In genomic region chr9:109087987-109088386, GRCm38 (mm10) we compare ENCODE assay signal across 9 mouse cellular contexts. TPM values are rescaled to one million over a fixed set of nuclear protein-coding genes. Genes with fewer than 3 reads are reported as not detected.
DNase-seq lines count a peak whose midpoint lies in the region; ATAC-seq and TF ChIP-seq lines count a peak whose summit lies in the region.
"Had no signal": no experiment of that assay in that cellular context is flagged by ENCODE, and none has a peak within 500 bp of the region (broad histone marks: within the 10 kb centered on the region; RNA-seq: fewer than 3 reads in every experiment).

No protein-coding gene starts in this region.

- peaks cover 61% of the 10 kb centered on the region for H3K4me1 ChIP-seq in forebrain, embryonic 10.5 days
- peaks cover 16% of the 10 kb centered on the region for H3K4me1 ChIP-seq in forebrain, embryonic 15.5 days
- peaks cover 2% of the 10 kb centered on the region; the same call in 1 of the 2 replicates for H3K4me1 ChIP-seq in midbrain, postnatal 0 days (ENCODE audit: insufficient read depth, low read length)
- peaks cover 6% of the 10 kb centered on the region for H3K4me1 ChIP-seq in midbrain, embryonic 16.5 days (ENCODE audit: control insufficient read depth, insufficient read depth, low read length)
- no peaks in the 10 kb centered on the region for H3K4me1 ChIP-seq in embryonic facial prominence, embryonic 11.5 days (ENCODE audit: control insufficient read depth, insufficient read depth, low read length)
- peaks cover 39% of the 10 kb centered on the region for H3K4me1 ChIP-seq in kidney, embryonic 15.5 days

- WGBS in forebrain, embryonic 10.5 days = 15% methylated on average over 5 of the region's 5 CpGs
- 2% methylated on average over 5 of the region's 5 CpGs for WGBS in forebrain, embryonic 15.5 days
- WGBS in midbrain, postnatal 0 days = 7% methylated on average over 5 of the region's 5 CpGs
- WGBS in midbrain, embryonic 16.5 days = 4% methylated on average over 5 of the region's 5 CpGs
- WGBS in embryonic facial prominence, embryonic 11.5 days = 10% methylated on average over 5 of the region's 5 CpGs
- WGBS in kidney, embryonic 15.5 days = 11% methylated on average over 5 of the region's 5 CpGs

- DNase-seq in forebrain, embryonic 10.5 days (ENCODE audit: extremely low spot score, low spot score) = no peak
- peak; percentile 81 for DNase-seq in midbrain, postnatal 0 days (ENCODE audit: low spot score)
- DNase-seq in embryonic facial prominence, embryonic 11.5 days (ENCODE audit: low spot score) = peak; percentile 76
- DNase-seq in mesoderm, embryonic 11.5 days (ENCODE audit: low read depth, low spot score) = peak; percentile 49
- no peak for DNase-seq in T-cell, adult 2 months (ENCODE audit: low spot score)

- ATAC-seq in forebrain, embryonic 15.5 days (replicated peaks) = no peak
- peak; percentile 22; the same call in 1 of the 2 replicates for ATAC-seq in midbrain, postnatal 0 days (ENCODE audit: low FRiP score)
- no peak for ATAC-seq in midbrain, embryonic 16.5 days
- no peak for ATAC-seq in embryonic facial prominence, embryonic 11.5 days (replicated peaks; ENCODE audit: insufficient number of reproducible peaks, low FRiP score, low TSS enrichment, low read depth)
- ATAC-seq in kidney, embryonic 15.5 days (replicated peaks; ENCODE audit: low FRiP score) = 0 out of 2 replicates have a peak, but pooled peaks have one; percentile 44

- H3K27ac ChIP-seq in forebrain, embryonic 10.5 days = peak overlapping the region; percentile 73
- H3K27ac ChIP-seq in forebrain, embryonic 15.5 days (replicated peaks) = no peak overlapping the region
- no peak overlapping the region for H3K27ac ChIP-seq in midbrain, postnatal 0 days (ENCODE audit: low read depth, low read length)
- no peak overlapping the region for H3K27ac ChIP-seq in midbrain, embryonic 16.5 days (ENCODE audit: low read length)
- no peak overlapping the region for H3K27ac ChIP-seq in embryonic facial prominence, embryonic 11.5 days (replicated peaks; ENCODE audit: low read depth, low read length)
- H3K27ac ChIP-seq in kidney, embryonic 15.5 days = 0 out of 2 replicates have a peak overlapping the region, but pooled peaks have one; percentile 37

- peaks cover 23% of the 10 kb centered on the region for H3K36me3 ChIP-seq in forebrain, embryonic 10.5 days (replicated peaks)
- peaks cover 11% of the 10 kb centered on the region for H3K36me3 ChIP-seq in forebrain, embryonic 15.5 days
- H3K36me3 ChIP-seq in midbrain, postnatal 0 days (ENCODE audit: insufficient read depth, low read length) = 0 out of 2 replicates have a peak, but pooled peaks cover 23% of the 10 kb centered on the region
- peaks cover 9% of the 10 kb centered on the region for H3K36me3 ChIP-seq in midbrain, embryonic 16.5 days (ENCODE audit: control insufficient read depth, insufficient read depth, low read length)
- no peaks in the 10 kb centered on the region for H3K36me3 ChIP-seq in embryonic facial prominence, embryonic 11.5 days (replicated peaks; ENCODE audit: control insufficient read depth, insufficient read depth, low read depth, low read length)
- peaks cover 17% of the 10 kb centered on the region for H3K36me3 ChIP-seq in kidney, embryonic 15.5 days

- TF ChIP-seq CTCF in midbrain, postnatal 0 days (IDR thresholded peaks at IDR 0.05) = peak; percentile 81

- no peak overlapping the region for H3K4me2 ChIP-seq in forebrain, embryonic 15.5 days (replicated peaks)
- H3K4me2 ChIP-seq in midbrain, postnatal 0 days (ENCODE audit: low read depth, low read length, poor library complexity, severe bottlenecking) = no peak overlapping the region
- H3K4me2 ChIP-seq in midbrain, embryonic 16.5 days (ENCODE audit: low read length) = no peak overlapping the region
- no peak overlapping the region; the same call in 1 of the 2 replicates for H3K4me2 ChIP-seq in embryonic facial prominence, embryonic 11.5 days (ENCODE audit: low read depth, low read length)
- no peak overlapping the region for H3K4me2 ChIP-seq in kidney, embryonic 15.5 days

- no peak overlapping the region for H3K9ac ChIP-seq in forebrain, embryonic 15.5 days (replicated peaks)
- H3K9ac ChIP-seq in midbrain, postnatal 0 days (replicated peaks; ENCODE audit: low read length, poor library complexity, severe bottlenecking) = no peak overlapping the region
- no peak overlapping the region for H3K9ac ChIP-seq in midbrain, embryonic 16.5 days (ENCODE audit: low read depth, low read length)
- no peak overlapping the region for H3K9ac ChIP-seq in embryonic facial prominence, embryonic 11.5 days (replicated peaks; ENCODE audit: low read length)
- H3K9ac ChIP-seq in kidney, embryonic 15.5 days = no peak overlapping the region

- no peaks in the 10 kb centered on the region for H3K9me3 ChIP-seq in forebrain, embryonic 10.5 days
- no peaks in the 10 kb centered on the region for H3K9me3 ChIP-seq in forebrain, embryonic 15.5 days
- H3K9me3 ChIP-seq in midbrain, postnatal 0 days (ENCODE audit: low read length) = no peaks in the 10 kb centered on the region
- H3K9me3 ChIP-seq in midbrain, embryonic 16.5 days (replicated peaks; ENCODE audit: control insufficient read depth, low read length, poor library complexity, severe bottlenecking) = no peaks in the 10 kb centered on the region
- no peaks in the 10 kb centered on the region for H3K9me3 ChIP-seq in embryonic facial prominence, embryonic 11.5 days (replicated peaks; ENCODE audit: control insufficient read depth, low read length)
- no peaks in the 10 kb centered on the region for H3K9me3 ChIP-seq in kidney, embryonic 15.5 days (replicated peaks)
- H3K9me3 ChIP-seq: megakaryocyte, embryonic 14.5 days had no signal

- H3K4me3 ChIP-seq in forebrain, embryonic 10.5 days = no peak overlapping the region
- no peak overlapping the region for H3K4me3 ChIP-seq in forebrain, embryonic 15.5 days
- no peak overlapping the region for H3K4me3 ChIP-seq in midbrain, postnatal 0 days (ENCODE audit: low read depth, low read length)
- no peak overlapping the region for H3K4me3 ChIP-seq in midbrain, embryonic 16.5 days (ENCODE audit: low read depth, low read length)
- H3K4me3 ChIP-seq in embryonic facial prominence, embryonic 11.5 days (ENCODE audit: low read depth, low read length) = no peak overlapping the region
- no peak overlapping the region for H3K4me3 ChIP-seq in kidney, embryonic 15.5 days (replicated peaks)
- H3K4me3 ChIP-seq: megakaryocyte, embryonic 14.5 days had no signal

- H3K27me3 ChIP-seq in forebrain, embryonic 10.5 days (ENCODE audit: poor library complexity, severe bottlenecking) = 0 out of 2 replicates have a peak, but pooled peaks cover 10% of the 10 kb centered on the region
- no peaks in the 10 kb centered on the region for H3K27me3 ChIP-seq in forebrain, embryonic 15.5 days
- no peaks in the 10 kb centered on the region for H3K27me3 ChIP-seq in midbrain, postnatal 0 days (ENCODE audit: insufficient read depth, low read length)
- no peaks in the 10 kb centered on the region for H3K27me3 ChIP-seq in midbrain, embryonic 16.5 days (ENCODE audit: control insufficient read depth, insufficient read depth, low read depth, low read length)
- H3K27me3 ChIP-seq in embryonic facial prominence, embryonic 11.5 days (ENCODE audit: control insufficient read depth, insufficient read depth, low read length) = no peaks in the 10 kb centered on the region
- no peaks in the 10 kb centered on the region for H3K27me3 ChIP-seq in kidney, embryonic 15.5 days
- H3K27me3 ChIP-seq: megakaryocyte, embryonic 14.5 days had no signal

RNA-seq across cellular contexts. Expression of gene Tma7, which starts 5.6 kb away (rescaled TPM):
- 793 and 804 TPM in 2 replicates for polyA plus RNA-seq in forebrain, embryonic 10.5 days (2016; fragmentation: Nextera tagmentation; extraction: Ambion mirVana)
- polyA plus RNA-seq in forebrain, embryonic 15.5 days (2015; fragmentation: Nextera tagmentation; extraction: Ambion mirVana) = 568 and 598 TPM in 2 replicates
- total RNA-seq in midbrain, postnatal 0 days (2014; rRNA removed) = 129 and 162 TPM in 2 replicates
- 766 and 825 TPM in 2 replicates for polyA plus RNA-seq in midbrain, postnatal 0 days (2015; fragmentation: Nextera tagmentation; extraction: Ambion mirVana)
- polyA plus RNA-seq in midbrain, embryonic 16.5 days (2015; fragmentation: Nextera tagmentation; extraction: Ambion mirVana) = 674 and 688 TPM in 2 replicates
- polyA plus RNA-seq in embryonic facial prominence, embryonic 11.5 days (2014; fragmentation: Nextera tagmentation; extraction: Ambion mirVana) = 880 and 898 TPM in 2 replicates
- polyA plus RNA-seq in kidney, embryonic 15.5 days (2015; fragmentation: Nextera tagmentation; extraction: Ambion mirVana) = 616 and 693 TPM in 2 replicates

RNA-seq across cellular contexts. Expression of gene Ccdc51, which starts 5.7 kb away (rescaled TPM):
- polyA plus RNA-seq in forebrain, embryonic 10.5 days (2016; fragmentation: Nextera tagmentation; extraction: Ambion mirVana) = 13.3 and 14.7 TPM in 2 replicates
- 17.3 and 18.4 TPM in 2 replicates for polyA plus RNA-seq in forebrain, embryonic 15.5 days (2015; fragmentation: Nextera tagmentation; extraction: Ambion mirVana)
- 6.9 and 7.4 TPM in 2 replicates for total RNA-seq in midbrain, postnatal 0 days (2014; rRNA removed)
- 4.8 and 7.1 TPM in 2 replicates for polyA plus RNA-seq in midbrain, postnatal 0 days (2015; fragmentation: Nextera tagmentation; extraction: Ambion mirVana)
- 12.5 and 13.1 TPM in 2 replicates for polyA plus RNA-seq in midbrain, embryonic 16.5 days (2015; fragmentation: Nextera tagmentation; extraction: Ambion mirVana)
- polyA plus RNA-seq in embryonic facial prominence, embryonic 11.5 days (2014; fragmentation: Nextera tagmentation; extraction: Ambion mirVana) = 13.3 and 15.3 TPM in 2 replicates
- 12.9 and 13.6 TPM in 2 replicates for polyA plus RNA-seq in kidney, embryonic 15.5 days (2015; fragmentation: Nextera tagmentation; extraction: Ambion mirVana)

RNA-seq across cellular contexts. Expression of gene Plxnb1, which starts 7.2 kb away (rescaled TPM):
- 27.0 and 28.9 TPM in 2 replicates for polyA plus RNA-seq in forebrain, embryonic 10.5 days (2016; fragmentation: Nextera tagmentation; extraction: Ambion mirVana)
- polyA plus RNA-seq in forebrain, embryonic 15.5 days (2015; fragmentation: Nextera tagmentation; extraction: Ambion mirVana) = 20.7 and 23.5 TPM in 2 replicates
- 64.8 and 73.2 TPM in 2 replicates for total RNA-seq in midbrain, postnatal 0 days (2014; rRNA removed)
- 10.2 and 11.1 TPM in 2 replicates for polyA plus RNA-seq in midbrain, postnatal 0 days (2015; fragmentation: Nextera tagmentation; extraction: Ambion mirVana)
- polyA plus RNA-seq in midbrain, embryonic 16.5 days (2015; fragmentation: Nextera tagmentation; extraction: Ambion mirVana) = 17.9 and 19.1 TPM in 2 replicates
- 9.6 and 10.1 TPM in 2 replicates for polyA plus RNA-seq in embryonic facial prominence, embryonic 11.5 days (2014; fragmentation: Nextera tagmentation; extraction: Ambion mirVana)
- 15.2 and 19.4 TPM in 2 replicates for polyA plus RNA-seq in kidney, embryonic 15.5 days (2015; fragmentation: Nextera tagmentation; extraction: Ambion mirVana)

RNA-seq across cellular contexts. Expression of gene Atrip, which starts 14.1 kb away (rescaled TPM):
- polyA plus RNA-seq in forebrain, embryonic 10.5 days (2016; fragmentation: Nextera tagmentation; extraction: Ambion mirVana) = 34.9 and 35.0 TPM in 2 replicates
- polyA plus RNA-seq in forebrain, embryonic 15.5 days (2015; fragmentation: Nextera tagmentation; extraction: Ambion mirVana) = 32.0 and 36.5 TPM in 2 replicates
- total RNA-seq in midbrain, postnatal 0 days (2014; rRNA removed) = 34.7 and 35.1 TPM in 2 replicates
- polyA plus RNA-seq in midbrain, postnatal 0 days (2015; fragmentation: Nextera tagmentation; extraction: Ambion mirVana) = 32.9 and 34.7 TPM in 2 replicates
- polyA plus RNA-seq in midbrain, embryonic 16.5 days (2015; fragmentation: Nextera tagmentation; extraction: Ambion mirVana) = 31.5 and 34.1 TPM in 2 replicates
- 26.3 and 27.2 TPM in 2 replicates for polyA plus RNA-seq in embryonic facial prominence, embryonic 11.5 days (2014; fragmentation: Nextera tagmentation; extraction: Ambion mirVana)
- polyA plus RNA-seq in kidney, embryonic 15.5 days (2015; fragmentation: Nextera tagmentation; extraction: Ambion mirVana) = 26.3 and 27.0 TPM in 2 replicates

RNA-seq across cellular contexts. Expression of gene Trex1, which starts 28.5 kb away (rescaled TPM):
- polyA plus RNA-seq in forebrain, embryonic 10.5 days (2016; fragmentation: Nextera tagmentation; extraction: Ambion mirVana) = 7.6 and 9.1 TPM in 2 replicates
- 16.5 and 16.7 TPM in 2 replicates for polyA plus RNA-seq in forebrain, embryonic 15.5 days (2015; fragmentation: Nextera tagmentation; extraction: Ambion mirVana)
- 22.5 and 28.1 TPM in 2 replicates for total RNA-seq in midbrain, postnatal 0 days (2014; rRNA removed)
- polyA plus RNA-seq in midbrain, postnatal 0 days (2015; fragmentation: Nextera tagmentation; extraction: Ambion mirVana) = 14.8 and 18.6 TPM in 2 replicates
- polyA plus RNA-seq in midbrain, embryonic 16.5 days (2015; fragmentation: Nextera tagmentation; extraction: Ambion mirVana) = 12.1 and 13.7 TPM in 2 replicates
- polyA plus RNA-seq in embryonic facial prominence, embryonic 11.5 days (2014; fragmentation: Nextera tagmentation; extraction: Ambion mirVana) = 4.5 and 7.8 TPM in 2 replicates
- 11.1 and 13.8 TPM in 2 replicates for polyA plus RNA-seq in kidney, embryonic 15.5 days (2015; fragmentation: Nextera tagmentation; extraction: Ambion mirVana)

Comparison
In these comparisons a context has a peak if more than half of its experiments do, and no peak if none do; other contexts are left out.
1. H3K27ac ChIP-seq: peak in forebrain, embryonic 10.5 days (single experiment) and kidney, embryonic 15.5 days (single experiment); none in forebrain, embryonic 15.5 days (single experiment), midbrain, postnatal 0 days (single experiment), midbrain, embryonic 16.5 days (single experiment) and embryonic facial prominence, embryonic 11.5 days (single experiment).
2. ATAC-seq: peak in midbrain, postnatal 0 days (single experiment) and kidney, embryonic 15.5 days (single experiment); none in forebrain, embryonic 15.5 days (single experiment), midbrain, embryonic 16.5 days (single experiment) and embryonic facial prominence, embryonic 11.5 days (single experiment).
3. DNase-seq: peak in midbrain, postnatal 0 days (single experiment), embryonic facial prominence, embryonic 11.5 days (single experiment) and mesoderm, embryonic 11.5 days (single experiment); none in forebrain, embryonic 10.5 days (single experiment) and T-cell, adult 2 months (single experiment).